In genomic region chr15:99096061-99096793, GRCm38 (mm10) we compare ENCODE assay signal across 10 mouse cellular contexts. TPM values are rescaled to one million over a fixed set of nuclear protein-coding genes. Genes with fewer than 3 reads are reported as not detected.
DNase-seq lines count a peak whose midpoint lies in the region; ATAC-seq and TF ChIP-seq lines count a peak whose summit lies in the region.
"Had no signal": no experiment of that assay in that cellular context is flagged by ENCODE, and none has a peak within 500 bp of the region (broad histone marks: within the 10 kb centered on the region; RNA-seq: fewer than 3 reads in every experiment).

No protein-coding gene starts in this region.

- peak overlapping the region; percentile 51 for H3K4me3 ChIP-seq in heart, embryonic 11.5 days (ENCODE audit: low read depth, low read length)
- H3K4me3 ChIP-seq in ES-Bruce4 (ENCODE audit: low read depth, low read length), result peak overlapping the region; percentile 49
- H3K4me3 ChIP-seq in hindbrain, embryonic 12.5 days, result peak overlapping the region; percentile 39
- H3K4me3 ChIP-seq in liver, embryonic 14.5 days (ENCODE audit: insufficient read depth in 1 of 2, low read depth in 2 of 2, low read length in 2 of 2), result peak overlapping the region in 1 of 2 experiments; percentile 34; a peak in 2 of 4 replicates
- H3K4me3 ChIP-seq: erythroblast, embryonic 14.5 days had no signal

- H3K27me3 ChIP-seq in heart, embryonic 11.5 days (ENCODE audit: control insufficient read depth, insufficient read depth, low read length), result peaks cover 74% of the 10 kb centered on the region
- H3K27me3 ChIP-seq in ES-Bruce4 (ENCODE audit: control insufficient read depth, insufficient read depth, low read length, poor library complexity, severe bottlenecking), result peaks cover 30% of the 10 kb centered on the region
- H3K27me3 ChIP-seq in hindbrain, embryonic 12.5 days, result peaks cover 76% of the 10 kb centered on the region
- H3K27me3 ChIP-seq in liver, embryonic 14.5 days (ENCODE audit: control insufficient read depth, insufficient read depth, low read length), result peaks cover 88% of the 10 kb centered on the region

- intact Hi-C loops in heart, postnatal 14 days (cut with DNase I), result loop anchor here (5.0 kb wide), 1 partner anchor 171 kb away; no protein-coding TSS in a partner anchor

- TF ChIP-seq EP300 in ES-Bruce4 (IDR thresholded peaks at IDR 0.05; ENCODE audit: insufficient read depth, low read depth, low read length), result no peak
- TF ChIP-seq EP300 in liver, embryonic 14.5 days (IDR thresholded peaks at IDR 0.05; ENCODE audit: low read depth), result no peak

- no peak for TF ChIP-seq POLR2A in ES-Bruce4 (IDR thresholded peaks at IDR 0.05; ENCODE audit: insufficient read depth, low read length)

- TF ChIP-seq CTCF in ES-Bruce4 (IDR thresholded peaks at IDR 0.05; ENCODE audit: low read depth, low read length), result no peak
- no peak for TF ChIP-seq CTCF in liver, embryonic 14.5 days (IDR thresholded peaks at IDR 0.05; ENCODE audit: low read depth)

- WGBS in heart, embryonic 11.5 days (ENCODE audit: insufficient replicate concordance), result 3% methylated on average over 24 of the region's 24 CpGs
- under 1% methylated on average over 24 of the region's 24 CpGs for WGBS in hindbrain, embryonic 12.5 days
- WGBS in liver, embryonic 14.5 days (ENCODE audit: insufficient replicate concordance), result 5% methylated on average over 24 of the region's 24 CpGs

- peaks cover 18% of the 10 kb centered on the region for H3K4me1 ChIP-seq in heart, embryonic 11.5 days (ENCODE audit: control insufficient read depth, insufficient read depth, low read length)
- peaks cover 1% of the 10 kb centered on the region for H3K4me1 ChIP-seq in ES-Bruce4 (ENCODE audit: control insufficient read depth, insufficient read depth, low read length)
- peaks cover 66% of the 10 kb centered on the region for H3K4me1 ChIP-seq in hindbrain, embryonic 12.5 days
- H3K4me1 ChIP-seq in liver, embryonic 14.5 days (replicated peaks; ENCODE audit: control insufficient read depth in 2 of 2, insufficient read depth in 2 of 2, low read length in 1 of 2), result peaks cover 0 to 2% of the 10 kb centered on the region in 2 experiments; a peak in 1 of 4 replicates

- no peak for ATAC-seq in heart, embryonic 11.5 days (replicated peaks; ENCODE audit: insufficient number of reproducible peaks, low FRiP score, low TSS enrichment)
- no peak for ATAC-seq in hindbrain, embryonic 12.5 days (ENCODE audit: low FRiP score)
- ATAC-seq in liver, embryonic 14.5 days (ENCODE audit: insufficient read depth), result no peak

- H3K9me3 ChIP-seq in heart, embryonic 11.5 days (replicated peaks; ENCODE audit: control insufficient read depth, low read length), result no peaks in the 10 kb centered on the region
- no peaks in the 10 kb centered on the region for H3K9me3 ChIP-seq in ES-Bruce4 (replicated peaks; ENCODE audit: control insufficient read depth, insufficient read depth, low read length, poor library complexity, severe bottlenecking)
- H3K9me3 ChIP-seq in hindbrain, embryonic 12.5 days (replicated peaks), result no peaks in the 10 kb centered on the region
- H3K9me3 ChIP-seq in liver, embryonic 14.5 days (ENCODE audit: control insufficient read depth, low read length), result no peaks in the 10 kb centered on the region

- peak overlapping the region; percentile 88 for H3K4me2 ChIP-seq in heart, embryonic 11.5 days
- peak overlapping the region; percentile 77 for H3K4me2 ChIP-seq in hindbrain, embryonic 12.5 days (replicated peaks)
- peak overlapping the region; percentile 52 for H3K4me2 ChIP-seq in liver, embryonic 14.5 days (ENCODE audit: low read depth)

- no peak for DNase-seq in heart, postnatal 14 days
- no peak for DNase-seq in liver, embryonic 14.5 days (ENCODE audit: low read depth in 3 of 3, low spot score in 3 of 3)
- DNase-seq in embryo, embryonic 10.5 days (ENCODE audit: low spot score), result no peak
- DNase-seq in layer of hippocampus, adult 9-11 months, result no peak
- DNase-seq in layer of hippocampus, adult 18-20 months (ENCODE audit: low spot score in 2 of 2), result no peak

- no peak overlapping the region for H3K27ac ChIP-seq in heart, embryonic 11.5 days (ENCODE audit: low read depth, low read length)
- H3K27ac ChIP-seq in ES-Bruce4 (ENCODE audit: insufficient read depth, low read length), result no peak overlapping the region
- H3K27ac ChIP-seq in hindbrain, embryonic 12.5 days, result peak overlapping the region; percentile 71
- no peak overlapping the region for H3K27ac ChIP-seq in liver, embryonic 14.5 days

- no peaks in the 10 kb centered on the region for H3K36me3 ChIP-seq in heart, embryonic 11.5 days (ENCODE audit: control insufficient read depth, insufficient read depth, low read length)
- H3K36me3 ChIP-seq in ES-Bruce4 (ENCODE audit: control insufficient read depth, insufficient read depth, low read length, poor library complexity, severe bottlenecking), result no peaks in the 10 kb centered on the region
- H3K36me3 ChIP-seq in hindbrain, embryonic 12.5 days, result no peaks in the 10 kb centered on the region
- no peaks in the 10 kb centered on the region for H3K36me3 ChIP-seq in liver, embryonic 14.5 days (replicated peaks; ENCODE audit: control insufficient read depth, insufficient read depth, low read depth)

- H3K9ac ChIP-seq in heart, embryonic 11.5 days (ENCODE audit: low read depth, low read length), result peak overlapping the region; percentile 56; the same call in 1 of the 2 replicates
- H3K9ac ChIP-seq in ES-Bruce4 (ENCODE audit: low read depth, poor library complexity, severe bottlenecking), result peak overlapping the region; percentile 73
- H3K9ac ChIP-seq in hindbrain, embryonic 12.5 days, result peak overlapping the region; percentile 56
- no peak overlapping the region for H3K9ac ChIP-seq in liver, embryonic 14.5 days (replicated peaks)

RNA-seq across cellular contexts. Expression of gene Dnajc22, which starts 3.3 kb away (rescaled TPM):
- polyA plus RNA-seq in heart, embryonic 11.5 days (2014; fragmentation: Nextera tagmentation; extraction: Ambion mirVana), result 0.96 and 1.7 TPM in 2 replicates
- total RNA-seq in heart, postnatal 14 days (2021), result under 1 TPM; 0.27 to 0.45 TPM
- 5.0 and 5.4 TPM in 2 replicates for polyA plus RNA-seq in ES-Bruce4 (2011; ENCODE audit: insufficient read depth, insufficient read length, low read depth, missing spikeins)
- polyA plus RNA-seq in hindbrain, embryonic 12.5 days (2016; fragmentation: Nextera tagmentation; extraction: Ambion mirVana), result 3.2 and 3.3 TPM in 2 replicates
- 11.4 and 12.1 TPM in 2 replicates for polyA plus RNA-seq in liver, embryonic 14.5 days (2012; rRNA removed)
- polyA plus RNA-seq in liver, embryonic 14.5 days (2014; fragmentation: Nextera tagmentation; extraction: Ambion mirVana), result 10.9 and 11.6 TPM in 2 replicates
- total RNA-seq in layer of hippocampus, adult 18-20 months (2021), result under 1 TPM; 0.20 to 0.27 TPM

RNA-seq across cellular contexts. Expression of gene C1ql4, which starts 8.6 kb away (rescaled TPM):
- polyA plus RNA-seq in heart, embryonic 11.5 days (2014; fragmentation: Nextera tagmentation; extraction: Ambion mirVana), result 0.20 and 0.27 TPM in 2 replicates
- not detected for total RNA-seq in heart, postnatal 14 days (2021)
- polyA plus RNA-seq in ES-Bruce4 (2011; ENCODE audit: insufficient read depth, insufficient read length, low read depth, missing spikeins), result 0.96 TPM in 1 of 2 replicates, not detected in the other
- polyA plus RNA-seq in hindbrain, embryonic 12.5 days (2016; fragmentation: Nextera tagmentation; extraction: Ambion mirVana), result 18.4 and 18.7 TPM in 2 replicates
- polyA plus RNA-seq in liver, embryonic 14.5 days (2012; rRNA removed), result not detected in 2 replicates
- not detected in 2 replicates for polyA plus RNA-seq in liver, embryonic 14.5 days (2014; fragmentation: Nextera tagmentation; extraction: Ambion mirVana)
- total RNA-seq in layer of hippocampus, adult 18-20 months (2021), result not detected
- total RNA-seq: left cerebral cortex, postnatal 36 days had no signal
- polyA plus RNA-seq: erythroblast, embryonic 14.5 days had no signal

RNA-seq across cellular contexts. Expression of gene Troap, which starts 21.9 kb away (rescaled TPM):
- polyA plus RNA-seq in heart, embryonic 11.5 days (2014; fragmentation: Nextera tagmentation; extraction: Ambion mirVana), result 21.1 and 22.0 TPM in 2 replicates
- 1 to 10 TPM; 2.1 to 2.2 TPM for total RNA-seq in heart, postnatal 14 days (2021)
- polyA plus RNA-seq in ES-Bruce4 (2011; ENCODE audit: insufficient read depth, insufficient read length, low read depth, missing spikeins), result 43.3 and 46.5 TPM in 2 replicates
- polyA plus RNA-seq in hindbrain, embryonic 12.5 days (2016; fragmentation: Nextera tagmentation; extraction: Ambion mirVana), result 24.1 and 29.2 TPM in 2 replicates
- polyA plus RNA-seq in liver, embryonic 14.5 days (2012; rRNA removed), result 14.3 and 15.7 TPM in 2 replicates
- polyA plus RNA-seq in liver, embryonic 14.5 days (2014; fragmentation: Nextera tagmentation; extraction: Ambion mirVana), result 11.1 and 12.1 TPM in 2 replicates
- under 1 TPM in 1 of 2 experiments, not detected in 1; 0.72 TPM for total RNA-seq in layer of hippocampus, adult 18-20 months (2021)

RNA-seq across cellular contexts. Expression of gene Spats2, which starts 29.5 kb away (rescaled TPM):
- polyA plus RNA-seq in heart, embryonic 11.5 days (2014; fragmentation: Nextera tagmentation; extraction: Ambion mirVana), result 43.5 and 45.2 TPM in 2 replicates
- total RNA-seq in heart, postnatal 14 days (2021), result 10 to 100 TPM; 11.4 to 12.3 TPM
- 60.7 and 65.1 TPM in 2 replicates for polyA plus RNA-seq in ES-Bruce4 (2011; ENCODE audit: insufficient read depth, insufficient read length, low read depth, missing spikeins)
- 72.7 and 73.6 TPM in 2 replicates for polyA plus RNA-seq in hindbrain, embryonic 12.5 days (2016; fragmentation: Nextera tagmentation; extraction: Ambion mirVana)
- polyA plus RNA-seq in liver, embryonic 14.5 days (2012; rRNA removed), result 6.5 and 7.7 TPM in 2 replicates
- polyA plus RNA-seq in liver, embryonic 14.5 days (2014; fragmentation: Nextera tagmentation; extraction: Ambion mirVana), result 6.7 and 8.4 TPM in 2 replicates
- total RNA-seq in layer of hippocampus, adult 18-20 months (2021), result 10 to 100 TPM; 30.1 to 31.4 TPM

RNA-seq across cellular contexts. Expression of gene Prph, which starts 41.3 kb away (rescaled TPM):
- polyA plus RNA-seq in heart, embryonic 11.5 days (2014; fragmentation: Nextera tagmentation; extraction: Ambion mirVana), result 0.09 and 0.59 TPM in 2 replicates
- total RNA-seq in heart, postnatal 14 days (2021), result under 1 TPM; 0.44 to 0.86 TPM
- 8.0 and 11.5 TPM in 2 replicates for polyA plus RNA-seq in ES-Bruce4 (2011; ENCODE audit: insufficient read depth, insufficient read length, low read depth, missing spikeins)
- 23.3 and 35.6 TPM in 2 replicates for polyA plus RNA-seq in hindbrain, embryonic 12.5 days (2016; fragmentation: Nextera tagmentation; extraction: Ambion mirVana)
- 1.1 and 1.2 TPM in 2 replicates for polyA plus RNA-seq in liver, embryonic 14.5 days (2012; rRNA removed)
- 0.32 and 0.53 TPM in 2 replicates for polyA plus RNA-seq in liver, embryonic 14.5 days (2014; fragmentation: Nextera tagmentation; extraction: Ambion mirVana)
- total RNA-seq in layer of hippocampus, adult 18-20 months (2021), result 1 to 10 TPM in 1 of 2 experiments, under 1 TPM in 1; 0.61 to 1.1 TPM
- polyA plus RNA-seq: erythroblast, embryonic 14.5 days had no signal
